Mouse (Mus musculus): ENCODE data around the gene Eci2. TPM values are rescaled to one million over a fixed set of nuclear protein-coding genes. Genes with fewer than 3 reads are reported as not detected.
"Not testable (repeated sequence)": the region's sequence is repeated elsewhere in the genome, so short reads cannot be mapped to it uniquely, and the experiment has no call there.

The Eci2 gene
- total RNA-seq, 2 experiments from 2014 or later = 94.7 to 124 TPM

- intact Hi-C loops (cut with DNase I; ENCODE audit: low total_unique reads); DNase-seq: not testable (repeated sequence)
These were observed 75.5 kb downstream of the Eci2 start for GRCm38 (mm10) chr13:34951437-34951836.

GRCm38 (mm10) chr13:34942370-34942769 lies 84.5 kb downstream of the Eci2 start:
- intact Hi-C loops (cut with DNase I; ENCODE audit: low total_unique reads) = no loop called here

DNA sequence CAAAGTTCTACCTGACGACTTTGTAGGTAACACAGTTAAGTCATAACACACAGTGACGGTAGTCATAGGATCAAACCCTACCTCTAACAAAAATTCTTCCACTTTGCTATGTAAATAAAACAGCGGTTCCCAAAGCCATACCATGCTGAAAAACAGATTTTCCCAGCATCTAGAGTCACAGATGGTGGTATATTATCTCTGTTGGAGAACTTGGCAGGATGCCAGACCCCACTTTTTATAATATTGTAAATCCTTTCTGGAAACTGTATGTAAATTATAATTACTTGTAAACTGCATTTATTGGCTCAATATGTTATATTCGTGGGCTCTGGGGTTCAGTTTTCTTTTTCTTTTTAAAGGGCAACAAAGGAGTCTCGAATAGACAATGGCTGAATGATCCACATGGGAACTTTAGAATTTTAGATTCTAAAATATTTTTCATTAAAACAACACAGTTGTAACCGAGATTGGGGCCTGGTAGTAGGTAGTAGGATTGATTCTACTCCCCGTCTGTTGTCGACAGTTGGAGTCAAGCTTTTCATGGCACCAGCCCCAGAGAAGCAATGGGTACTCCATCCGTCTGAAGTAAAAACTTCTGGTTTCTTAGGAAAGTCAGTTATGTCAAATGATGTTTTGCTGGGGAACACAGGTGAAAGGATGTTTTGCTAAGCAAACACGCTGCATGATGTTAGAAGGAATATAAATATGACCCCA lies 91.8 kb downstream of the Eci2 start:
- intact Hi-C loops (cut with DNase I; ENCODE audit: low total_unique reads) = no loop called here
- no peak for DNase-seq

More at GRCm38 (mm10) chr13:34942370-34942769, 84.5 kb downstream of the Eci2 start:
- no peak for DNase-seq

Other genes starting within 250 kb of the Eci2 start
- 10 to 100 TPM; 23.0 to 26.0 TPM for gene Prpf4b, start 151.8 kb downstream of the Eci2 start, total RNA-seq (2021)
- gene Fam217a, start 102.8 kb downstream of the Eci2 start, total RNA-seq (2021) = not detected
- gene 4933417A18Rik, start 102.7 kb downstream of the Eci2 start, total RNA-seq (2021) = not detected
- gene Eci3, start 63.3 kb downstream of the Eci2 start, total RNA-seq (2021) = 1 to 10 TPM in 1 of 2 experiments, under 1 TPM in 1; 0.71 to 1.2 TPM